Mouse (Mus musculus): ENCODE results near the gene Ucn2.

Gene Ucn2

GRCm38 (mm10) chr9:108985710-108986109 is at the start of gene Ucn2:
Gene Ucn2, plus strand, starts transcription at chr9:108986010.
- DNase-seq (ENCODE audit: inconsistent ontology term): no peak

DNA sequence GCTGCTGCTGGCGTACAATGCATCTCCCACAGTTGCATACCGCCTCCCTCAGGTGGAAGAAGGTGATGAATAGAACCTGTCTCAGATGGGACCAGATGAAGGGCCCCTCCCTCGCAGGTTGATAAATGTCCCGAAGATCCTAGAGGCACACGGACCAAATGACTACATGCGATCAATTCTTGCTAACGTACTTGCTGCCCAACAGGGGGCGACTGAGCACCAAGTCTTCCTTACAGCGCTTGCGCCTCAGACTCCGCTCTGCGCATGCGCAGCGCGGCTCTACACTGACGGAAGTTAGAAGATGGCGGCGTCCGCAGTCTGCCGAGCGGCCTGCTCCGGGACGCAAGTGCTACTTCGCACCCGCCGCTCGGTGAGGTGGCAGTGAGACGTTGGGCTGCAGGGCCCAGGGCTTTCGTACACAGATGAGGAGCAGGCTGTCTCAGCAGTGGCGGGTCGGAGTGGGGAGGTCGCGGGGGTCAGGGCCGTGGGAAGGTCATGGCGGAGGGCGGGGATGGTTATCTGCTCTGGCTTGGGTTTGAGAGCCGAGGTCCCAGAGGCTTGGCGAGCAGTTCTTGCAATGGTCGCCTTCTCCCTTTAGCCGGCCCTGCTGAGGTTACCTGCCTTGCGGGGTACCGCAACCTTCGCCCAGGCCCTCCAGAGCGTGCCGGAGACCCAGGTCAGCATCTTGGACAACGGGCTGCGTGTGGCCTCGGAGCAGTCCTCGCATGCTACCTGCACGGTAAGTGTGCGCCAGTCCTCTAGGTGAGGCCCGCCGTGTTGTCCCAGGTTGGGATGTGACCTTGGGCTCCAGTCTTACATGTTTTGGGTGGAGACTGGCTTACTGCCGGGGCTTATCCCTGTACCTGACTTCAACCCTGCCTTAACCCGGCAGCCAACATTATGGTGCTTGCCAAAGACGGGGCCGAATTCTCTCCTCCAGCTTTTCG is 49.1 kb upstream of the Ucn2 start, which contains the start of gene Uqcrc1:
Uqcrc1 (plus strand) TSS at position 216 of the 947 bp plus-strand sequence.
- peak; percentile 89 for DNase-seq (ENCODE audit: inconsistent ontology term)

DNA sequence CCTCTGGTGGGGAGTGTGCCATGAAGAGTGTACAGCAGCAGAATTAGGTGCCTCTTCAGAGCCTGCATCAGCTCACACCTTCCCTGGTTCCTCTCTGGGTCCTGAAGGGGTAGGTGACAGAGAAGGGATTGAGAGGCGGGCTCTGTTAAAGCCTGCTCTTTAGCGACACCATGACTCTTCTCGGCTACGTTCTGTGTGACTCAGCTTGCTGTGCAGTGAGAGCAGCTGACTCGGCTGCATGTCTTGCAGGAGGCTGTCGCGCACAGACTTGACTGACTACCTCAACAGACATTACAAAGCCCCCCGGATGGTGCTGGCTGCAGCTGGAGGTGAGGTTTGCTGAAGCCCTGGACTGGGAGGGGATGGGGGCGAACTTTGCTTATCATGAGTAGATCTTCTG is 40.7 kb upstream of the Ucn2 start:
- no peak for DNase-seq (ENCODE audit: inconsistent ontology term)

DNA sequence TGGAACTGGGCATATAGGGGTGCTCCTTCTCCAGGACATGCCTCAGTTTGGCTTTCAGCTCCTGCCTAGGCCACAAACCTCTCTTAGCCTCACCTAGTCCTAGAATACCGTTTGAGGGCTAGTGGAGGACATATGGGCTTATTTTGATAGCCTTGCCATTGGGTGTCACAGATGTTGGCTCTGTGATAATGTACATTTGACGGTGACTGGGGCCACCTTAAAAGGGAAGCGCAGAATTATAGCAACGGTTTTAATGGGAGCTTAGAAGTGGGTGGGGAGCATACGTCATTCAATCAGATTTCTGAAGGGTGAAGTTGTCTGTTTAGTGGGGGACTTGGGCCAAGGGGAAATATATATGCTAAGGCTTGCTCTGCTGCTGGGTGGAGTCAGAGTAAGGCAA is 40.2 kb upstream of the Ucn2 start:
- DNase-seq (ENCODE audit: inconsistent ontology term): no peak

GRCm38 (mm10) chr9:108949231-108949966 is 36.4 kb upstream of the Ucn2 start:
- DNase-seq (ENCODE audit: inconsistent ontology term): no peak

GRCm38 (mm10) chr9:108949967-108950728 is 35.7 kb upstream of the Ucn2 start:
- no peak for DNase-seq (ENCODE audit: inconsistent ontology term)

DNA sequence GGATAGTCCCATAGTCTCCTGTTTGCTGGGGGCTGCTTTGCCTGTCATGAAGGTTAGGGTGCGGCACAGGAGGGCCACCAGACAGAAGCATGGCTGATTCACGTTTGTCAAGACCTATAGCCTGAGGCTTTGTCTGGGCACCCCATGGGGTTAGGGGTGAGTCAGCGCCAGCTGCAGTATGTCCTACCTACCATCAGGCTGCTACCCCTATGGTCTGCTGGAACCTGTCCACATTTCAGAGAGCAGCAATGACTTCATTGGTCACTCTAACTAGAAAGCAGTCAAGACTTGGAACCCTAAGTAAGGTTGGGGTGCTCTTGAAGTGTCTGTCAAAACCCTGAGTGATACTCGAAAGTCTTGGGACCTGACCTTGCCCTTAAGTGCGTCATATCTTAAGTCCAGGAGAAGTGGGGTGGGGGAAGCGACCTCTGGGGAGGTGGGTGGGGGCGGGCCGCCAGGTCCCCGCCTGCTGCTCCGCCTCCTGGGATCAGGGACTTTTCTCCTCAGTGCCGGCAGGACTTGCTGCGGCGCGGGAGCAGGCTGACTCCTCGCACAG is 32.7 kb upstream of the Ucn2 start, which contains the start of gene Col7a1:
Col7a1 (plus strand) TSS at position 506 of the 556 bp plus-strand sequence.
- DNase-seq (ENCODE audit: inconsistent ontology term): peak; percentile 72

DNA sequence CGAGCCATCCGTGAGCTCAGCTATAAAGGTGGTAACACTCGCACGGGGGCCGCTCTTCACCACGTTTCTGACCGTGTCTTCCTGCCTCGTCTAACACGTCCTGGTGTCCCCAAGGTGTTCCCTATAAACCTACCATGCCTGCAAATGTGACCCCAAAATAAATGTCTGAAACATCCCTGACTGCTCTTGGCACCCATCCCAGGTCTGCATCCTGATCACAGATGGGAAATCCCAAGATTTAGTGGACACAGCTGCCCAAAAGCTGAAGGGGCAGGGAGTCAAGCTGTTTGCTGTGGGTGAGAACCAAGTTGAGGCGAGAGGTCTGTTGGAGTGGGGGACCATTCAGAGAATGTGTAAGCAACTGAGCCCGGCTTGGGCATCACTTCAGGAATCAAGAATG is 30.6 kb upstream of the Ucn2 start:
- DNase-seq (ENCODE audit: inconsistent ontology term): no peak

DNA sequence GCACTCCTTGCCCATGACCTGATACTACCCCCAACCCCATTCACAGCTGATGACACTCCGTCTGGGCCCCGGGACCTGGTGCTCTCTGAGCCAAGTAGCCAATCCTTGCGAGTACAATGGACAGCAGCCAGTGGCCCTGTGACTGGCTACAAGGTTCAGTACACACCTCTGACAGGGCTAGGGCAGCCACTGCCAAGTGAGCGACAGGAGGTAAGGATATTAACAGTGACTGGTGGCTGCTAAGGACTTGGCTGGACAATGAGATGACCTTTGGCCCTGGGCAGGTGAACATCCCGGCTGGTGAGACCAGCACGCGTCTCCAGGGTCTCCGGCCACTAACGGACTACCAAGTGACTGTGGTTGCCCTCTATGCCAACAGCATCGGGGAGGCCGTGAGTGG is 30.0 kb upstream of the Ucn2 start:
- DNase-seq (ENCODE audit: inconsistent ontology term): no peak

GRCm38 (mm10) chr9:108963577-108963976 is 22.2 kb upstream of the Ucn2 start:
- DNase-seq (ENCODE audit: inconsistent ontology term): no peak

DNA sequence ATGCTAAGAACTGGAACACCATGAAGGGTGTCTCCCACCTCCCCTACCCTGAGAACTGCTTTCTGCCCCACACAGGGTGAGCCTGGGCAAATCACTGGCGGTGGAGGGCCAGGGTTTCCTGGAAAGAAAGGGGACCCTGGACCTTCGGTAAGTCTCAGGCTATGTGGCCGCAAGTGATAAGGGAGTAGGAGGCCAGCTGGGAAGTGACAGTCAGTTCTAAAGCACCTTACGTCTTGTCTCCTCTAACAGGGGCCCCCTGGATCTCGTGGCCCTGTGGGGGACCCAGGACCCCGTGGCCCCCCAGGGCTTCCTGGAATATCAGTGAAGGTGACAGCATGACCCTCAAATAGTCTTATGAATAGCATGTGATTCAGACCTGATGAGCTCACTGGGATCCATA is 21.5 kb upstream of the Ucn2 start:
- no peak for DNase-seq (ENCODE audit: inconsistent ontology term)

DNA sequence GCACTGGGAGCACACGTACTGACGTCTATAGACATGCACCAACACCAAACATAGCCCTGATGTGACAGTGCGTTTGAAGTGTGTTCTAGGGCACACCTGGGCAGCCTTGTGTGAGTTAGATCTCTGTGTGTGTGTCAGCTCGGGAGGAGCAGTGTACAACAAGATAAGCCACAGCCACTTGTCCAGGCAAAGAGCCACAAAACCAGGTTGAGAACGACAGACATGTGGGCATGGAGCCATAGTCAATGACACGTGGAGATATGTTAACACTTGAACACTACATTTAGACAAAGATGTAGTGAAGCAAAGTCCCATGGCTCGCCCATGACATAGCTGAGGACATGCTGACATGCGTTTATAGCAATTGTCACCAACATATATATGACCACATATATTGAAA is 15.2 kb upstream of the Ucn2 start:
- DNase-seq (ENCODE audit: inconsistent ontology term): no peak

DNA sequence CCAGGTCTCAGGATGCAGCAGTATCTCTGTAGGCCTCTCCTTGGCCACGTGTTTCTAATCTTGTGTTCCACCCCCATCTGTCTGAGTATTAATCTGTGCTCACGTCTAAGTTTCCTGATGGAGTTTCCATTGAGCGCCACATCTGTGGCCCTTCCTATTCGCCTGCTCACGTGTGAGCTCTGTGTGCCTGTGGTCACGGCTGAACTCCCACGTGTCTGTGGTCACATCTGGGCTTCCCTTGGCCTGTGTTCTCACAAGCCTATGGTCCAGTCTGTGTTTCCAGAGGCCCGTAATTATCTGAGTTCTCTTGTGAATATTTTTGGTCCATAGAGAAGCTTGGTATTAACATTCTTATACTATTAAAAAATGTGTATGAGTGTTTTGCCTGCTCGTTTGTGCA is 9.3 kb upstream of the Ucn2 start:
- no peak for DNase-seq (ENCODE audit: inconsistent ontology term)

- DNase-seq (ENCODE audit: inconsistent ontology term): peak; percentile 74
Measured at GRCm38 (mm10) chr9:108977966-108978365, 7.8 kb upstream of the Ucn2 start.

GRCm38 (mm10) chr9:108982498-108982897 is 3.3 kb upstream of the Ucn2 start:
- DNase-seq (ENCODE audit: inconsistent ontology term): no peak

- DNase-seq (ENCODE audit: inconsistent ontology term): no peak
Measured at GRCm38 (mm10) chr9:108983209-108983608, 2.6 kb upstream of the Ucn2 start.

- no peak for DNase-seq (ENCODE audit: inconsistent ontology term)
Measured at GRCm38 (mm10) chr9:108987704-108988350, 2.0 kb downstream of the Ucn2 start.

DNA sequence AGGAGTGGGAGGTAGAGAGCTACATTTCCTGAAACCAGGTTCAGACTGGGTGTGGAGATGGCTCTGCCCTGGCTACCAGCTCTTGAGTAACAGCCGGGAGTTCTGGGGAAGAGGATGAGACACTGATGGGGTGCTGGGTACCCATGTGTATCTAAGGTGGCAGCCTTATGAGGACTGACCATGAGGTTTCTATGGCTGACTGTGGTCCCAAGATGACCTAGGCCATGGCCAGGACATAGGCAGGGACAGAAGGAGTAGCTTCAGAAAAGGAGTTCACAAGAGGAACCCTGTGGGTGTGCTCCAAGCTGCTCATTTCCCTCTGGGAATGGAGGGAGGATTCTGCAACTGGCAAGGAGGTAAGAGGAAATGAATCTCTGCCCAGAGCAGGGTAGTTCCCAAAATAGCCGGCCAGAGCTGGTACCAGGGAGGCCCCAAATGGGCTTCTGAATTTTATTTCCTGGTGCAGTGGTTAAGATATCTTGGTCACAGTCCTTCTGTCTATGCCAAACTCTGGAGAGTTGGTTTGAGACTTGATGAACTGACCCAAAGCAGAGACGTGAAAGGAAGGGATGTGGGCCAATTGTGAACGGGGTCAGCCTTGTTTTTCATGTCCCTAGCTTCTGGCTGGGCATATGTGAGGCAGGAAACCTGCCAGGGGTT is 4.1 kb downstream of the Ucn2 start:
- DNase-seq (ENCODE audit: inconsistent ontology term): no peak

DNA sequence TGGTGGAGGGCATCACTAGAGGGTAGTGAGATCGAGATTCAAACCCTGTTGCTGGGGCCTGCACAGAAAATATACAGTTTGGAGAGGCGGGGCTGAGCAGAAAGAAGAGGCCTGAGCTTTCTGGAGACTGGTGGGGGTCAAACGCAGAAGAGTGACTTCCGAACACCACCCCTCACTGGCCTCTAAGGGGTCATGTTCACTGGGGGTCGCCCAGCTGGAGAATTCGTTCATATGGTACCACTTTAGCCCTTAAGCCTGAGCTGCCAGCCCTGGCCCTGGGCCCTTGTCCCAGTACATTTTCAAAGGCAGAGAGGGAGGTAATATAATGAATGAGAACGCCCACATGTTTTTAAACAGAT is 4.6 kb downstream of the Ucn2 start:
- peak; percentile 21 for DNase-seq (ENCODE audit: inconsistent ontology term)

GRCm38 (mm10) chr9:108991428-108992084 is 5.7 kb downstream of the Ucn2 start, which contains the start of gene Pfkfb4:
Gene Pfkfb4, plus strand, starts transcription at chr9:108991778.
- DNase-seq (ENCODE audit: inconsistent ontology term): peak; percentile 96
